Mouse (Mus musculus) embryonic facial prominence, embryonic 14.5 days (tissue): ENCODE measurements at regions not wholly inside any gene's neighbourhood (a gene's known extent, or its start where the extent isn't known, plus 50 kb on each side); places are given as distances from the start of the nearest gene placed in this dataset.

Source experiments
- ATAC-seq: fragments of 200-750 bp; cut with Nextera tagmentation; 2 replicates; pipeline ENCODE4 v1.8.0; 2017; ENCODE audit warnings: low read depth, moderate number of reproducible peaks, moderate TSS enrichment
- DNase-seq: peaks from one replicate; pipeline ENCODE4 v3.0.0-alpha.2; 2015; ENCODE audit warnings: low spot score
- H3K27ac ChIP-seq: fragments of 300-500 bp; sonication (generic); replicated peaks from 2 replicates; pipeline ENCODE4 v1.5.1; 2014; ENCODE audit warnings: low read depth, mild to moderate bottlenecking, low read length, moderate library complexity
- H3K27me3 ChIP-seq: fragments of 300-500 bp; sonication (generic); replicated peaks from 2 replicates; pipeline ENCODE4 v1.6.1; 2014; ENCODE audit warnings: low read length; ENCODE audit not compliant: control insufficient read depth, insufficient read depth
- H3K36me3 ChIP-seq: fragments of 300-500 bp; sonication (generic); 2 replicates; pipeline ENCODE4 v1.6.1; 2014; ENCODE audit warnings: low read length, mixed read lengths; ENCODE audit not compliant: control insufficient read depth, insufficient read depth
- H3K4me1 ChIP-seq: fragments of 300-500 bp; sonication (generic); 2 replicates; pipeline ENCODE4 v1.6.1; 2014; ENCODE audit warnings: antibody characterized with exemption, low read length; ENCODE audit not compliant: control insufficient read depth, insufficient read depth
- H3K4me2 ChIP-seq: fragments of 300-500 bp; sonication (generic); 2 replicates; pipeline ENCODE4 v1.6.1; 2014; ENCODE audit warnings: low read depth, mild to moderate bottlenecking, low read length, moderate library complexity, mixed read lengths
- H3K4me3 ChIP-seq: fragments of 300-500 bp; sonication (generic); 2 replicates; pipeline ENCODE4 v1.5.1; 2014; ENCODE audit warnings: low read depth, mild to moderate bottlenecking, low read length
- H3K9ac ChIP-seq: fragments of 300-500 bp; sonication (generic); 2 replicates; pipeline ENCODE4 v1.6.1; 2014; ENCODE audit warnings: low read depth, mild to moderate bottlenecking, low read length, moderate library complexity, mixed read lengths
- H3K9me3 ChIP-seq: fragments of 300-500 bp; sonication (generic); 2 replicates; pipeline ENCODE4 v1.6.1; 2016; ENCODE audit warnings: low read length; ENCODE audit not compliant: control insufficient read depth
- WGBS: fragments of 180-500 bp; shearing (Covaris S2); extraction: QIAGEN DNeasy Blood & Tissue Kit; methylation state at CpG from one replicate; pipeline ENCODE4 v1.1.7; 2014; 5-methylcytosine and 5-hydroxymethylcytosine counted together

GRCm38 (mm10) chr19:56220724-56221407 is 66.1 kb upstream of the Habp2 start:
- Histone ChIP-seq H3K9ac (no peak overlapping the region), H3K4me1 (peaks cover 16% of the 10 kb centered on the region), H3K27ac (no peak overlapping the region), H3K36me3 (no peaks in the 10 kb centered on the region), H3K27me3 (no peaks in the 10 kb centered on the region), H3K4me2 (peak overlapping the region; percentile 0; the same call in 1 of the 2 replicates), H3K9me3 (no peaks in the 10 kb centered on the region), H3K4me3 (no peak overlapping the region)
- DNase-seq = peak; percentile 60
- no peak for ATAC-seq
- WGBS = 42% methylated on average over 15 of the region's 15 CpGs

- Histone ChIP-seq H3K27me3 (no peaks in the 10 kb centered on the region), H3K4me3 (no peak overlapping the region), H3K36me3 (no peaks in the 10 kb centered on the region), H3K9me3 (no peaks in the 10 kb centered on the region), H3K4me2 (no peak overlapping the region), H3K27ac (no peak overlapping the region), H3K4me1 (peaks cover 16% of the 10 kb centered on the region), H3K9ac (no peak overlapping the region)
- 47% methylated on average over 4 of the region's 4 CpGs for WGBS
- DNase-seq (no peak), ATAC-seq (no peak)
These were observed 64.4 kb upstream of the Habp2 start for GRCm38 (mm10) chr19:56222496-56222895.

- H3K9ac ChIP-seq = no peak overlapping the region
- no peak overlapping the region for H3K4me3 ChIP-seq
- no peaks in the 10 kb centered on the region for H3K27me3 ChIP-seq
- H3K4me1 ChIP-seq = peaks cover 16% of the 10 kb centered on the region
- 16% methylated on average over 7 of the region's 7 CpGs for WGBS
- no peak overlapping the region for H3K4me2 ChIP-seq
- DNase-seq (peak; percentile 44), ATAC-seq (peak; percentile 58; the same call in 1 of the 2 replicates)
- no peaks in the 10 kb centered on the region for H3K9me3 ChIP-seq
- no peak overlapping the region for H3K27ac ChIP-seq
- H3K36me3 ChIP-seq = no peaks in the 10 kb centered on the region
These were observed 61.9 kb upstream of the Habp2 start for GRCm38 (mm10) chr19:56225039-56225438.

- Histone ChIP-seq H3K9ac (no peak overlapping the region), H3K27me3 (no peaks in the 10 kb centered on the region), H3K4me2 (no peak overlapping the region), H3K4me3 (no peak overlapping the region), H3K27ac (no peak overlapping the region), H3K36me3 (no peaks in the 10 kb centered on the region), H3K9me3 (no peaks in the 10 kb centered on the region), H3K4me1 (peaks cover 16% of the 10 kb centered on the region)
- no peak for DNase-seq
- WGBS = 83% methylated on average over 3 of the region's 3 CpGs
- ATAC-seq = no peak
These were observed 61.4 kb upstream of the Habp2 start for GRCm38 (mm10) chr19:56225518-56225917.

- no peak for ATAC-seq
- Histone ChIP-seq H3K27ac (no peak overlapping the region), H3K4me1 (peaks cover 13% of the 10 kb centered on the region; the same call in 1 of the 2 replicates), H3K9ac (no peak overlapping the region), H3K4me3 (no peak overlapping the region), H3K9me3 (no peaks in the 10 kb centered on the region), H3K27me3 (no peaks in the 10 kb centered on the region), H3K36me3 (no peaks in the 10 kb centered on the region), H3K4me2 (no peak overlapping the region)
- DNase-seq = no peak
These were observed 58.4 kb upstream of the Habp2 start for GRCm38 (mm10) chr19:56228586-56228985.

GRCm38 (mm10) chr19:56231430-56231829 is 55.5 kb upstream of the Habp2 start:
- Histone ChIP-seq H3K4me1 (peaks cover 30% of the 10 kb centered on the region), H3K27ac (peak overlapping the region; percentile 80), H3K4me3 (no peak overlapping the region), H3K9ac (no peak overlapping the region), H3K36me3 (no peaks in the 10 kb centered on the region), H3K27me3 (no peaks in the 10 kb centered on the region), H3K9me3 (no peaks in the 10 kb centered on the region), H3K4me2 (no peak overlapping the region)
- DNase-seq (no peak), ATAC-seq (no peak)
- WGBS = 83% methylated on average over 8 of the region's 8 CpGs

- ATAC-seq = peak; percentile 38
- peak overlapping the region; percentile 7; the same call in 1 of the 2 replicates for H3K4me2 ChIP-seq
- 28% methylated on average over 9 of the region's 9 CpGs for WGBS
These were observed 55.1 kb upstream of the Habp2 start for GRCm38 (mm10) chr19:56231849-56232248.

GRCm38 (mm10) chr19:56232269-56232668 is 54.7 kb upstream of the Habp2 start:
- H3K9ac ChIP-seq = no peak overlapping the region
- ATAC-seq = peak; percentile 53
- no peaks in the 10 kb centered on the region for H3K27me3 ChIP-seq
- no peak overlapping the region for H3K4me3 ChIP-seq
- peak overlapping the region; percentile 80 for H3K27ac ChIP-seq
- WGBS = 35% methylated on average over 7 of the region's 7 CpGs
- peak; percentile 77 for DNase-seq
- peaks cover 30% of the 10 kb centered on the region for H3K4me1 ChIP-seq
- no peaks in the 10 kb centered on the region for H3K36me3 ChIP-seq
- H3K4me2 ChIP-seq = peak overlapping the region; percentile 7; the same call in 1 of the 2 replicates
- no peaks in the 10 kb centered on the region for H3K9me3 ChIP-seq

More at GRCm38 (mm10) chr19:56231849-56232248, 55.1 kb upstream of the Habp2 start:
- peak; percentile 86 for DNase-seq
- Histone ChIP-seq H3K9me3 (no peaks in the 10 kb centered on the region), H3K4me1 (peaks cover 30% of the 10 kb centered on the region), H3K27ac (peak overlapping the region; percentile 80), H3K36me3 (no peaks in the 10 kb centered on the region), H3K27me3 (no peaks in the 10 kb centered on the region), H3K9ac (no peak overlapping the region), H3K4me3 (no peak overlapping the region)

GRCm38 (mm10) chr19:56232950-56233349 is 54.0 kb upstream of the Habp2 start:
- Histone ChIP-seq H3K4me1 (peaks cover 30% of the 10 kb centered on the region), H3K27me3 (no peaks in the 10 kb centered on the region), H3K4me3 (no peak overlapping the region), H3K4me2 (no peak overlapping the region), H3K9ac (no peak overlapping the region), H3K9me3 (no peaks in the 10 kb centered on the region), H3K36me3 (no peaks in the 10 kb centered on the region), H3K27ac (peak overlapping the region; percentile 80)
- no peak for ATAC-seq
- 99% methylated on average over 5 of the region's 5 CpGs for WGBS
- DNase-seq = no peak
